Mouse (Mus musculus) neural tube, embryonic 14.5 days (tissue): ENCODE results near the gene Mib2. TPM values are rescaled to one million over a fixed set of nuclear protein-coding genes. Genes with fewer than 3 reads are reported as not detected.

Experiments used
- ATAC-seq: fragments of 200-750 bp; cut with Nextera tagmentation; 2 replicates; pipeline ENCODE4 v1.8.0; 2017; ENCODE audit warnings: low read depth, mild to moderate bottlenecking, moderate TSS enrichment, moderate library complexity
- H3K27ac ChIP-seq: fragments of 300-500 bp; sonication (generic); 2 replicates; pipeline ENCODE4 v1.5.1; 2014; ENCODE audit warnings: low read depth, mild to moderate bottlenecking, control low read depth, low read length, moderate library complexity, mixed read lengths
- H3K27me3 ChIP-seq: fragments of 300-500 bp; sonication (generic); 2 replicates; pipeline ENCODE4 v1.6.1; 2014; ENCODE audit warnings: low read length; ENCODE audit not compliant: control insufficient read depth, insufficient read depth
- H3K36me3 ChIP-seq: fragments of 300-500 bp; sonication (generic); 2 replicates; pipeline ENCODE4 v1.6.1; 2014; ENCODE audit warnings: low read length, mixed read lengths; ENCODE audit not compliant: control insufficient read depth, insufficient read depth
- H3K4me1 ChIP-seq: fragments of 300-500 bp; sonication (generic); 2 replicates; pipeline ENCODE4 v1.6.1; 2014; ENCODE audit warnings: low read length; ENCODE audit not compliant: control insufficient read depth, insufficient read depth
- H3K4me2 ChIP-seq: fragments of 300-500 bp; sonication (generic); 2 replicates; pipeline ENCODE4 v1.6.1; 2014; ENCODE audit warnings: mild to moderate bottlenecking, low read depth, low read length, control low read depth
- H3K4me3 ChIP-seq: fragments of 300-500 bp; sonication (generic); 2 replicates; pipeline ENCODE4 v1.5.1; 2014; ENCODE audit warnings: low read depth, low read length, control low read depth, mixed read lengths
- H3K9ac ChIP-seq: fragments of 300-500 bp; sonication (generic); replicated peaks from 2 replicates; pipeline ENCODE4 v1.6.1; 2014; ENCODE audit warnings: low read depth, mild to moderate bottlenecking, control low read depth, low read length, mixed read lengths
- H3K9me3 ChIP-seq: fragments of 300-500 bp; sonication (generic); 2 replicates; pipeline ENCODE4 v1.6.1; 2016; ENCODE audit warnings: low read length; ENCODE audit not compliant: control insufficient read depth
- WGBS: fragments of 180-500 bp; shearing (Covaris S2); extraction: QIAGEN DNeasy Blood & Tissue Kit; methylation state at CpG from one replicate; pipeline ENCODE4 v1.1.7; 2014; 5-methylcytosine and 5-hydroxymethylcytosine counted together
- polyA plus RNA-seq: library from polyadenylated mRNA; unstranded; fragments of >200 nt; fragmentation: Nextera tagmentation; extraction: Ambion mirVana; gene quantifications from 2 replicates; pipeline ENCODE4 v1.2.1, GENCODE M21; 2014

Mib2 gene
- polyA plus RNA-seq, 1 experiment from 2014 or later = 35.5 TPM

DNA sequence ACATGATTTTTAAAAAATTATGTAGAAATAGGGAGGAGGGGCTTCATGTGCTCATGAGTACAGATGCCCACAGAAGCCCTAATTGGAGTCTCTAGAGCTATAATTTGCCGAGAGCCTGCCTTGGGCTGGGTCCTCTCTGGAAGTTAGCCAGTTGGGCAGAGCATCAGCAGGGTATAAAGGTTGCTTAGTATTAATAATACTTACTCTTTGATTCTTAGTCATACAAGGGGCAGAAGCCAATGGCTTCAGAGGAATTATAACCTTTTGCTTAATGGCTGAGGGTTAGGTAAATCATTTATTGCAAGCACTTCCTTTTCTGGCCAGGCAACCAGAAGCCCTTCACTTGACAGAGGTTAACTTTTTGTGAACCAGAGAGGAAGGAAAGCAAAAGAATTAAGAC, 25.5 kb downstream of the Mib2 start:
- ATAC-seq = no peak
- Histone ChIP-seq H3K27me3 (no peaks in the 10 kb centered on the region), H3K9me3 (no peaks in the 10 kb centered on the region), H3K4me1 (no peaks in the 10 kb centered on the region), H3K4me2 (no peak overlapping the region), H3K9ac (no peak overlapping the region), H3K27ac (no peak overlapping the region), H3K36me3 (peaks cover 58% of the 10 kb centered on the region), H3K4me3 (no peak overlapping the region)
- 97% methylated on average over 1 of the region's 1 CpGs for WGBS

DNA sequence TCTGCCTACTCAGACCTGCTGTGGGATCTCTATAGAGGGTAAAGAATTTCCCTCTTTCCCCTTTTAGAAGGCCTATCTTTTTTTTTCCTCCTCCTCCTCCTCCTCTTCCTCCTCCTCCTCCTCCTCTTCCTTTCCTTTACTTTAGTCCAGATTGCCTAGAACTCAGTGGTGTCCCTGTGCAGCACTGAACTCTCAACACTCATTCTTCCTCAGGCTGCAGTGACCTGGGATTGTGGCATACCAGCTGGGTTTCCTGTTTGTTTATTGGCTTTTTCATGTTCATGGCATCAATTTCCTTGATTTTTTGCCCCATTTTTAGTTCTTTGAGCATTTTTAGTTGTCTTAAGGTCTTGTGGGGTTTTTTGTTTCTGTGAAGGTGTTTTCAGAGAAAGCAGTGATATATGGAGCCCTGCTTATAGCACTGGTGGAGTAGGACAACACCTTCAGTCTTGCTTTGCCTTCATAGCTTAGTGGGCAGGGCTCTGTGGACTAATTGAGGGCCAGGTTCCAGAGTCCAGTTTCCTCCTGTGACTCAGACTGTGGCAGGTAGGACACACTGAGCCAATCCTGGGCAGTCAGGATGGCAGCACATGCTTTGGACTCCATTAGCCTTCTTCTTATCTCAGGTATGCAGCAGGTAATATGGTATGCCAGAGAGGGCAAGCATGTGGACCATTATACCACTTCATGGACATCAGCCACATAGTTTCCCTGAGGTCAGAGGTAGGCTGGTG, 33.1 kb downstream of the Mib2 start:
- Histone ChIP-seq H3K9me3 (no peaks in the 10 kb centered on the region), H3K4me3 (no peak overlapping the region), H3K4me1 (no peaks in the 10 kb centered on the region), H3K36me3 (peaks cover 63% of the 10 kb centered on the region), H3K4me2 (no peak overlapping the region), H3K27ac (no peak overlapping the region), H3K9ac (no peak overlapping the region), H3K27me3 (no peaks in the 10 kb centered on the region)
- no peak for ATAC-seq

DNA sequence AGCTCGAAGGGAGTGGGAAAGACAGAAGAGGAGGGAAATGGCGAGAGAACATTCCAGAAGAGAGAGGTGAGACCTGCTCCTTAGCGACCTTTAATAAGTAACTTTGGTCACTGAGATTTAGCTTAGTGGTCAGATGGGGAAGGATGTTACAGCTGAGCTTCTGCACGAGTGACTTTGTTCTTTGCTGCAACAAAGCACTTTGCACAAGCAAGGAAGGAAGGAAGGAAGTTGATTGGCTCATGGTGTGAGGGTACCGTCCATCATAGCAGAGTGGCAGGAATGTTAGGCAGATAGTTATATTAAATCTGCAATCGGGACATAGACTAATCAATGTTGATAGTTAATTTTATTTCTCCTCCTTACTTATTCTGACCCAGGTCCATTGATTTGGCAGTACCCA, 38.7 kb downstream of the Mib2 start:
- H3K27me3 ChIP-seq = no peaks in the 10 kb centered on the region
- no peaks in the 10 kb centered on the region for H3K9me3 ChIP-seq
- 92% methylated on average over 6 of the region's 6 CpGs for WGBS
- no peak overlapping the region for H3K9ac ChIP-seq
- H3K4me2 ChIP-seq = no peak overlapping the region
- H3K36me3 ChIP-seq = peaks cover 53% of the 10 kb centered on the region
- ATAC-seq = no peak
- no peak overlapping the region for H3K27ac ChIP-seq
- peaks cover 3% of the 10 kb centered on the region; the same call in 1 of the 2 replicates for H3K4me1 ChIP-seq
- no peak overlapping the region for H3K4me3 ChIP-seq

DNA sequence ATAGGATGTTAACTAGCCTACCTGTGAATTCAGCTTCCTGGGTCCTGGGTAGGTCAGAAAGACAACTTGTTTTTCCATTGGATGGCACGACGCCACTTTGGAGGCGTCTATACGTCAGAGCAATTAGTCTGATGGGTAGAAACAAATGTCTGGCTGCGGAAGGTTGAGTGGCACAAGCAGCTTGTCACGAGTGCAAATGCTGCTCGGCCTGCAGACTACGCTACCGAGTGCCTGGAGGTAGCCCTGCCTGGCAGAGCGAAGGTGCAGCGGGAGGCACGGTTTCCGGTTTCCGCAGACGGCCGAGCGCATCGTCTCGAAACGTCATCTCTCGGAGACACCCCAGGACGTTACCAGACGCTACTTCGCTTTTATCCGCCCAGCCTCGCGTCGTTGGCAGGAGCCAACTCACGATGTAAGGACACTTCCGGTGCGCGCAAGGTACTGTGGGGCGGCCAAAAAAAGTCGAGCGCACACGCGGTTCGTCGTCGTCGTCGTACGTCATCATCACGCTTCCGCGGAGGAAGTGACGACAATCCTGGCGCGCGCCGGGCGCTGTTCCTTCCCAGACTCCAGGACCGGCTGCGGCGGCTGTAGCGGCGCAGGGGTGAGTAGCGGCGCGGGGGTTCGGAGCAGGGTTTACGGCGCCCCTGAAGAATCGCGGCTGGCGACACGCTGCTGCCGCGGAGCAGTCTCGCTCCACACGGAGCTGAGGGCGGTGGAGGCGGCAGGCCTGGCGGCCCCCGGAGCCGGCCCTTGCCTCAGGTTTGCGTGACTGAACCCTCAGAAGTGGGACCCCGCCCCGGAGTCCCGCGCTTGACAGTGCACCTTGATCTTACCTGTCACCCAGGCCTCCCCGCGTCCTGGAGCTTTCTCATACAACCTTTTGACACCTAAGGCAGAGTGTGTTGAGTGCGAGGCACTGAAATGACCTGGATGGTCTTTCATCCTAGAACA, 44.4 kb downstream of the Mib2 start, which contains the start of gene Cdk11b:
Cdk11b (plus strand) TSS at position 517 of the 954 bp plus-strand sequence.
- peak within 1 kb of the TSS; percentile 78 for H3K4me2 ChIP-seq
- H3K27me3 ChIP-seq = no peaks in the 10 kb centered on the region
- WGBS = under 1% methylated on average over 84 of the region's 84 CpGs
- peak within 1 kb of the TSS; percentile 69 for H3K9ac ChIP-seq
- no peaks in the 10 kb centered on the region for H3K9me3 ChIP-seq
- peak; percentile 100 for ATAC-seq
- H3K4me3 ChIP-seq = peak within 1 kb of the TSS; percentile 76
- peaks cover 10% of the 10 kb centered on the region; the same call in 1 of the 2 replicates for H3K4me1 ChIP-seq
- H3K36me3 ChIP-seq = peaks cover 26% of the 10 kb centered on the region; the same call in 1 of the 2 replicates
- H3K27ac ChIP-seq = peak within 1 kb of the TSS; percentile 95

DNA sequence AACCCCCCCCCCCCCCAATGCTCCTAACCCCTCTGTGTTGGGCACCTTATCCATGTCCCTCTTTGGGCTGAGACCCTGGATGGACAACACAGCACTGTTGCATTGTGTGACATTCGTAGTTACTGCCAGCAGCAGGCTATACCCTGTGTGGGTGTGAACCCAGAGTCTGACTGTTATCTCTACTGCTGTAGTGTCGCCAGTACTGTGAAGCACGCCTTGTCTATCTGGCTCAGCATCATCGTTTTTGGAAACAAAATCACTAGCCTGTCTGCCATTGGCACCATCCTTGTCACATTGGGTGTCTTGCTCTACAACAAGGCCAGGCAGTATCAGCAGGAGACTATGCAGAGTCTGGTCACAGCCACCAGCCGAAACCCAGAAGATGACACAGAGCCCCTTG, 50.7 kb downstream of the Mib2 start:
- H3K9me3 ChIP-seq = no peaks in the 10 kb centered on the region
- H3K27me3 ChIP-seq = no peaks in the 10 kb centered on the region
- H3K9ac ChIP-seq = no peak overlapping the region
- H3K4me1 ChIP-seq = no peaks in the 10 kb centered on the region; the same call in 1 of the 2 replicates
- H3K27ac ChIP-seq = no peak overlapping the region
- no peak overlapping the region for H3K4me2 ChIP-seq
- WGBS = 98% methylated on average over 5 of the region's 5 CpGs
- no peak for ATAC-seq
- H3K4me3 ChIP-seq = no peak overlapping the region
- peaks cover 60% of the 10 kb centered on the region for H3K36me3 ChIP-seq

DNA sequence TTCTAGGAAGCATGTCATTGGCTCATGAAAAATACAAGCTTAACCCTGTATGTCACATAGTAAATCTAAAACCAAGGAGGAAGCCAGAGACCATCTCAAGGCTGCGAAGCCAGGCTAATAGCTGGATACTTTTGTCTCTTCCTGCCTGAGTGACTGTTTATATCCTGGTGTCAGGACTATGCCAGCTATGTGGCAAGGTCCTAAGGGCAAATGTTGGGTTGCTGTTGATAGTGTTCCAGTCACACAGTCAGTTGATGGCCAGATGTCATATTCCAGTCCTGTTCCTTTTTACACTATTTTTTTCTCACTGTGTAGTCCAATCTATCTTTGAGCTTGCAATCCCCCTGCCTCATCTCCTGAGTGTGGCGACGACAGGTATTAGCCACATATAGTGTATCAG, 55.7 kb downstream of the Mib2 start:
- H3K27me3 ChIP-seq = no peaks in the 10 kb centered on the region
- 94% methylated on average over 3 of the region's 3 CpGs for WGBS
- no peaks in the 10 kb centered on the region for H3K9me3 ChIP-seq
- H3K9ac ChIP-seq = no peak overlapping the region
- H3K36me3 ChIP-seq = peaks cover 65% of the 10 kb centered on the region
- no peak for ATAC-seq
- no peak overlapping the region for H3K27ac ChIP-seq
- H3K4me2 ChIP-seq = no peak overlapping the region
- H3K4me1 ChIP-seq = no peaks in the 10 kb centered on the region
- no peak overlapping the region for H3K4me3 ChIP-seq

DNA sequence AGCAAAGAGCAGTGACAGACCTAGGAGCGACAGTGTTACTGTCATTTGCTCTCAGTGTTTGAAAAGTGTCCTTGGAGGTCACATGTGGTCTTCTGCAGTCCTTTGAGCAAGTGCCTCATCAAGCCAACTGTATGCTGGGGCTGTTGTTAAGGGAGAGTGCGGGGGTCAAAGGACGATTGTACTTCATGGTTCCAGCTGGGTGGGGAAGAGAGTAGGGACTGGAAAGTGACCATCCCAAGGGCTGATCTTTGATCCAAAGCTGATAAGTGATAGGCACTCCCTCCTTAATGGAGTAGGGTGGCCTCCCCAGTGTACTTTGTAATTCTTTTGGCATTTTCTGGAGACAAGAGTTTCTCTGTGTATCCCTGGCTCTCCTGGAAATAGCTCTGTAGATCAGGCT, 57.1 kb downstream of the Mib2 start:
- no peaks in the 10 kb centered on the region for H3K27me3 ChIP-seq
- no peak overlapping the region for H3K4me3 ChIP-seq
- H3K9me3 ChIP-seq = no peaks in the 10 kb centered on the region
- no peak overlapping the region for H3K4me2 ChIP-seq
- H3K36me3 ChIP-seq = peaks cover 56% of the 10 kb centered on the region
- no peaks in the 10 kb centered on the region for H3K4me1 ChIP-seq
- H3K27ac ChIP-seq = no peak overlapping the region
- 93% methylated on average over 3 of the region's 3 CpGs for WGBS
- no peak for ATAC-seq
- H3K9ac ChIP-seq = no peak overlapping the region

DNA sequence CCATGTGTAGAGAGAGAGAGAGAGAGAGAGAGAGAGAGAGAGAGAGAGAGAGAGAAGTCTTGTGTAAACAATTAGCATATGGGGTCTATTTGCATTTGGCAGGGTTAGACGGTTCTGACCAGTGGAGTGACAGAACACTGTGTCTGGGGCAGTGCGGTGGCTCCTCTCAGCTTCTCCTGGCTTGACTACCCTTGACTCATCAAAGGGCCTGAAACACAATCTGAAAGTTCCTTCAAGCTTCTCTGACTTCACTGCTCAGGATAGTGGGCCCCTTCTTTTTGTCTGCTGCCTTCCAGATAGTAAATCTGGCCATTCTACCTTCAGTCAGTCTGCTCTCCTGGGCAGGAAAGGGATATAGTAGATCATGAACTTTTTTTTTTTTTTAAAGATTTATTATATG, 62.2 kb downstream of the Mib2 start:
- no peak overlapping the region for H3K9ac ChIP-seq
- H3K4me1 ChIP-seq = peaks cover 5% of the 10 kb centered on the region
- WGBS = 71% methylated on average over 2 of the region's 2 CpGs
- H3K9me3 ChIP-seq = no peaks in the 10 kb centered on the region
- ATAC-seq = no peak
- H3K36me3 ChIP-seq = peaks cover 18% of the 10 kb centered on the region
- no peak overlapping the region for H3K4me2 ChIP-seq
- H3K4me3 ChIP-seq = no peak overlapping the region
- no peak overlapping the region for H3K27ac ChIP-seq
- no peaks in the 10 kb centered on the region; the same call in 1 of the 2 replicates for H3K27me3 ChIP-seq

DNA sequence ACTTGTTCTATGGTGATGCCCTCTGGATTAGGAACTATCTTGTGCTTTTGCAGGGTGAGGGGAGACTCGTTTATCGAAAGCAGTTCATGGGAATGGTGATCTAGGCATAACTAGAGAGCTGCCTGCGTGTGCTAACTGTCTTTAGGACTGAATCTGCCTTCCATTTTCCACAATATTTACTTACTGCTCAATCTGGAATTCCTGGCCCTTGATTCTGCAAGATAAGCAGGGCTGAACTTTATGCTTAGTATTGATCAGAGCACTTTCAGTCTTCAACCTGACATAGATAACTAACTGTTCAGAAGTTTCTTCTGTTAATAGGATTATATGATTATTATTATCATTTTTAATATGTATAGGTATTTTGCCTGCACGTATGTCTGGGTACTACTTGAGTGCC, 63.9 kb downstream of the Mib2 start:
- Histone ChIP-seq H3K4me1 (peaks cover 5% of the 10 kb centered on the region), H3K4me3 (no peak overlapping the region), H3K4me2 (no peak overlapping the region), H3K27me3 (no peaks in the 10 kb centered on the region; the same call in 1 of the 2 replicates), H3K9me3 (no peaks in the 10 kb centered on the region), H3K9ac (no peak overlapping the region), H3K36me3 (peaks cover 8% of the 10 kb centered on the region), H3K27ac (no peak overlapping the region)
- WGBS = 95% methylated on average over 4 of the region's 4 CpGs
- no peak for ATAC-seq
